Mouse (Mus musculus) cortical plate, adult 2 months (tissue): ENCODE results near the gene Akr7a5.

Source experiments
- CTCF ChIP-seq: fragments of 200-500 bp; IDR thresholded peaks from 2 replicates; pipeline ENCODE4 v1.5.1; 2011; ENCODE audit warnings: mild to moderate bottlenecking, control low read depth, low read length; ENCODE audit not compliant: insufficient read depth; ENCODE audit errors: extremely low read depth
- POLR2A ChIP-seq: fragments of 200-500 bp; IDR thresholded peaks from 2 replicates; pipeline ENCODE4 v1.6.1; 2011; ENCODE audit warnings: mild to moderate bottlenecking, low read length, control low read depth; ENCODE audit not compliant: insufficient read depth; ENCODE audit errors: extremely low read depth

GRCm38 (mm10) chr4:139305521-139305920 lies 5.0 kb upstream of the Akr7a5 start:
- TF ChIP-seq POLR2A: no peak
- TF ChIP-seq CTCF: no peak
